Mouse (Mus musculus): Measurements from ENCODE around the gene Washc3. TPM values are rescaled to one million over a fixed set of nuclear protein-coding genes. Genes with fewer than 3 reads are reported as not detected.

Washc3 gene
- polyA plus RNA-seq, 1 experiment from 2014 or later: 57.2 TPM

GRCm38 (mm10) chr10:88287261-88287660 is 86.4 kb downstream of the Washc3 start:
- H3K4me3 ChIP-seq (ENCODE audit: inconsistent target): no peak overlapping the region
- H3K27ac ChIP-seq: no peak overlapping the region
- WGBS (ENCODE audit: missing documents): 86% methylated on average over 8 of the region's 8 CpGs
- H3K36me3 ChIP-seq (ENCODE audit: inconsistent target): no peaks in the 10 kb centered on the region
- H3K79me2 ChIP-seq (ENCODE audit: inconsistent target): no peaks in the 10 kb centered on the region

DNA sequence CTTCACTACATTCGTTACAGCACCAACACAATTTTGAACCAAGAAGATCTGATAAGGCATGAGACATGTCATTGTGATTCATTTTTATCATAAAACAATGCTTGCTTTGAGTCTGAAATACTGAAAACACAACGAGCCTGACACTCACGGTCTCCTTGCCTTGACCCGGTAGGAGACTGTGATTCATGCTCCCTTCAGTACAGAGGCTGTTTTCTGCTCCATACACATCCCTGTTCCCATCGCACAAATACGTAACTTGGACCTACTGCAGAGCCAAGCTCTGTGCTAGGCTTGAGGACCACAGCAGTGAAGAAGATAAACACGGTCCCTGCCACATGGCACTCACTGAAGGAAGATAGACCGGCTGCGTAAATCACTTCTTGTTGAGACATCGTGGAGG is 87.2 kb downstream of the Washc3 start:
- H3K27ac ChIP-seq: no peak overlapping the region
- 93% methylated on average over 10 of the region's 10 CpGs for WGBS (ENCODE audit: missing documents)
- H3K4me3 ChIP-seq (ENCODE audit: inconsistent target): no peak overlapping the region
- H3K79me2 ChIP-seq (ENCODE audit: inconsistent target): no peaks in the 10 kb centered on the region
- H3K36me3 ChIP-seq (ENCODE audit: inconsistent target): no peaks in the 10 kb centered on the region

DNA sequence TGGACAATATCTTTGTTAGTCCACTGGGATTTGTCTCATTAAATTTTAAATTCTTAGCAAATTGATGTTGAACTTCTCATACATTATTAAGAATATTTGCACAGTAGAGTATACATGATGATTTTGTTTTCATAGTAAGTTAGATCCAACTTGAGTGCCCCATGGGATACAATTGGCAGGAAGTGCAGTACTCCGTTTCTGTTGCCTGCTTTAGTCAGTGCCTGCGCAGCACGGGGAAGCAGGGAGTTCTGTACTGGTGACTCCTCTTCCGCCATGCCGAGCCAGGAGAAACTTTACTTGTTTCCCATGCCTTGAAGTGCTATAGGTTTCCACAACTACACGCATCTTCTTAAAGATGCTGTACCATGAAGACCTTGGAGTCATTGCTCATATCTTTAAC is 94.2 kb downstream of the Washc3 start:
- no peaks in the 10 kb centered on the region for H3K36me3 ChIP-seq (ENCODE audit: inconsistent target)
- H3K4me3 ChIP-seq (ENCODE audit: inconsistent target): no peak overlapping the region
- no peak overlapping the region for H3K27ac ChIP-seq
- WGBS (ENCODE audit: missing documents): 89% methylated on average over 6 of the region's 6 CpGs
- no peaks in the 10 kb centered on the region for H3K79me2 ChIP-seq (ENCODE audit: inconsistent target)

Other genes with a start within 250 kb of the Washc3 start
- not detected in 3 replicates for gene Pmch, start 110.0 kb upstream of the Washc3 start, polyA plus RNA-seq (2018)
- gene Parpbp, start 54.2 kb upstream of the Washc3 start, polyA plus RNA-seq (2018): 0.23 to 1.9 TPM (median 0.93 TPM) in 3 replicates
- gene Nup37, start 54.1 kb upstream of the Washc3 start, polyA plus RNA-seq (2018): 6.1 to 13.3 TPM (median 6.8 TPM) in 3 replicates
- 15.4 to 26.6 TPM (median 23.8 TPM) in 3 replicates for gene Dram1, start 178.0 kb downstream of the Washc3 start, polyA plus RNA-seq (2018)
- 34.0 to 83.1 TPM (median 76.6 TPM) in 3 replicates for gene Gnptab, start 178.0 kb downstream of the Washc3 start, polyA plus RNA-seq (2018)